Mouse (Mus musculus) adrenal gland (tissue): Measurements from ENCODE around the gene Wdr54.

Source experiments
- intact Hi-C: fragments of 180-260 bp; cut with DNase I; formaldehyde crosslinking; loops from one replicate; pipeline ENCODE4 v1.15.1; 2025

Gene Wdr54

DNA sequence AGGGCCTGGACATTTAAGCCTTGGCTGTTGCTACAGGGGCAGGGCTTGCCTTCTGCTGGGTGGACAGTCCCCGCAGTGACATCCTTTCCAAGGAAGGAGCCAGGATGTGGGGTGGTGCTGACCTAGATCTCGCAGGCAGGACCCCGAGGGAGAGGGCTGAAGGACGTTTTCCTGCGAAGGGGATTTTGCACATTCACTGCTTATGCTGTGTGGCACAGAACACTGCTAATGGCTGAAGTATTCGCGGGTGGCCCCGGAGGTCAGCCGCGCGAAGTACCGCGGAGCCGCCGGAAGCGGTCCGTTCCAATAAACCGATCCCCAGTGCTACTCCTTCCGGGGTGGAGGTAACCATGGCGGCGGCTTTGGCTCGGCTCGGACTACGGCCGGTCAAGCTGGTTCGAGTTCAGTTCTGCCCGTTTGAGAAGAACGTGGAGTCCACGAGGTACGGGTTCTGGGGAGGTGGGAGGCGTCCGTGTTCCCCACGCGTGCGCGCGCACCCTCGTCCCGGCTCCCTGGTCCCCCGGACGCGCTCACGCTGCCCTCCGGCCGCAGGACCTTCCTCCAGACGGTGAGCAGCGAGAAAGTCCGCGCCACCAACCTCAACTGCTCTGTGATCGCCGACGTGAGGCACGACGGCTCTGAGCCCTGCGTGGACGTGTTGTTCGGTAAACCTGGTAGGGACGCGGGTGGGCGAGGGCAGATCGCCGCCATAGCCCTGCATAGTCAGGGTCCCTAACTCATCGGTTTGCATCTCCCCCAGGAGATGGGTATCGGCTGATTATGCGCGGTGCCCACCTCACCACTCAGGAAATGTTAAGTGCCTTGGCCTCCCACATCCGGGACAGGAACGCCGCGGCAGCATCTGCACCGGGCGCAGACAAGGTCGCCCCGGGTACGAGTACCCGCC, 47.2 kb downstream of the Wdr54 start, which contains the start of gene Mrpl53:
Gene Mrpl53 (plus strand): TSS at position 279 of the 907 bp plus-strand sequence.
- intact Hi-C loops, result no loop called here

GRCm38 (mm10) chr6:83107566-83108400, 48.4 kb downstream of the Wdr54 start:
- intact Hi-C loops, result no loop called here

DNA sequence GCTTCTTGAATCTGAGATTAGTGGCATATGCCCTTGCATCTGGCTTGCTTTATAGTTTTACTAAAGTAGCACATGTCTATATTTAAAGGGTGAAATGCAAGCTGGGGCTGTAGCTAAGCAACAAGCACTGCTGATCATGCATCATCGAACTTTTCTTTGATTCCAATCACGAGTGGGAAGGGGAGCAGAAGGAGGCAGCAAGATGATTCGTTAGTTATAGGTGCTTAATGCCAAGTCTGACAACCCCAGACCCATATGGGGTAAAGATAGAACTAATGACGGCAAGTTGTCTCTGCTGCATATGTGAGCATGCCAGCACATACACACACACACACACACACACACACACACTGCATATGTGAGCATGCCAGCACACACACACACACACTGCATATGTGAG, 52.0 kb downstream of the Wdr54 start:
- intact Hi-C loops, result no loop called here

DNA sequence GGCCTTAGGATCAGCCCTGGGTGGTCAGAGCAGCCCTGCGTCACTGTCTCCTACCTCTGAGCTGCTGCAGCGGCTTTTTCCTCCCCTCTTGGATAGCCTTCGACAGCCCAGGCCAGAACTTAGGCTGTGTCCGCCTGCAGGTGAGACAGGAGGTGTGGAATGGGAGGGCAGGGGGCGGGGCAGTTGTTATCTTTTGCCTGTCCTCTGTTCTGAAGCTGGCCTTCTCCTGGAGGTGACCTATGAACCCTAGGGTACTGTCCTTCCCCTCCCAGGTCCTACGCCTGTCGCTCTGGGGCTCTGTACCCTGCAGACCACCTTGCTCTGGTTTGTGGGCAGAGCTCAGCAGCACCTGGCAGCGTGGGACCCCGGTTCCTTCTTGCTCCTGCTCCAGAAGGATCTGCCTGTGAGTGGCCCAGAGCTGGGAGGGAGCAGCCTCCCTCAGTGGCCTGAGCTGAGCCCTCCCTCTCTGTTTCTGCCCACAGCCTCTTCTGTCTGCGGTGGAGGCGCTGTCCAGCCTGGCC, 53.0 kb downstream of the Wdr54 start:
- intact Hi-C loops, result no loop called here

DNA sequence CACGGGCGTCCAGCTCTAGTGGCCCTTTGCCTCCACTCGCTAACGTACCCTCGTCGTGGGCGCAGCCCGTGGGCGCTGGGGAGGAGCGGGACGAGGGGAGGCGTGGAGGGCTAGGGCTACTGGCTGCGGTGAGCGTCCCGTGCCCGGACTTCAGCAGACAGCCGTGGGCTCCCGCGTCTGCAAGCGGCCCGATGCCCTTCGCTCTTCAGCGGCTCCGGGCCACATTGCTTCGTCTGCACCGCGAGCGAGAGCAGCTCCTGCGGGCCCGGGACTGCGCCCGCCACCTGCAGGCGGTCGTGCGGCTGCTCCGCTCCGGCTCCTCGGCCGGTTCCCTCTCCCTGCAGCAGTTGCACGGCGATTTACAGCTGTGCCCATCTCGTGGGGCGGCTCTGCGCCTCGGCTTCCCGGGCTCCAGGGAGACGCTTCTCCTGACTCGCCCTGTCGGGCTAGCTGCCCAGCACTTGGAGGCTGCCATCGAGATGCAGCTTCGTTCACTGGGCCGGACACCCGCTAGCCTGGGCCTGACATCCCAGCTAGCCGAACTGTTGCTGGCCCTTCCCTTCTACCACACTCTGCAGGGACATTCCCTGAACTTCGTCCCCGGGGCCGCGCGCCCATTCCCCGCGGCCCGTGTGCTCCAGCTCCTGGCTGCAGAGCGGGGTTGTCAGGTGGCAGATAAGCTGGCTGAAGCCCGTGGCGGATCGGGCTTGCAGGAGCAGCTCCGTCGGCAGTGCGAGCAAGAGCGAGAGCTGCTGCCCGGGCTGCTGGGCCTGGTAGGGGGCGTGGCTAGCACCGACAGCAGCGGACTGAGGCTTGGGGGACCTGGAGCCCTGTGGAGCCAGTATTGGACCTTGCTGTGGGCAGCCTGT, 54.3 kb downstream of the Wdr54 start:
- intact Hi-C loops, result loop anchor here (2.0 kb wide), 1 partner anchor 105 kb away; no protein-coding TSS in a partner anchor

- intact Hi-C loops, result loop anchor here (2.0 kb wide), 1 partner anchor 105 kb away; no protein-coding TSS in a partner anchor
Observed at GRCm38 (mm10) chr6:83101316-83101687, 54.9 kb downstream of the Wdr54 start, which contains the start of the genes Ccdc142 and Gm42688. Gene Ccdc142 (plus strand): TSS chr6:83101601. Gene Gm42688 (plus strand): TSS chr6:83101617.
